Mouse (Mus musculus): ENCODE data around the gene Srpk2. TPM values are rescaled to one million over a fixed set of nuclear protein-coding genes. Genes with fewer than 3 reads are reported as not detected.
"Not testable (repeated sequence)": the region's sequence is repeated elsewhere in the genome, so short reads cannot be mapped to it uniquely, and the experiment has no call there.

Srpk2 gene
- total RNA-seq, 4 experiments from 2014 or later = 134 to 163 (median 150) TPM

- no peak for DNase-seq (ENCODE audit: low spot score in 2 of 2)
These were observed 116.2 kb downstream of the Srpk2 start for GRCm38 (mm10) chr5:23568188-23568587.

DNA sequence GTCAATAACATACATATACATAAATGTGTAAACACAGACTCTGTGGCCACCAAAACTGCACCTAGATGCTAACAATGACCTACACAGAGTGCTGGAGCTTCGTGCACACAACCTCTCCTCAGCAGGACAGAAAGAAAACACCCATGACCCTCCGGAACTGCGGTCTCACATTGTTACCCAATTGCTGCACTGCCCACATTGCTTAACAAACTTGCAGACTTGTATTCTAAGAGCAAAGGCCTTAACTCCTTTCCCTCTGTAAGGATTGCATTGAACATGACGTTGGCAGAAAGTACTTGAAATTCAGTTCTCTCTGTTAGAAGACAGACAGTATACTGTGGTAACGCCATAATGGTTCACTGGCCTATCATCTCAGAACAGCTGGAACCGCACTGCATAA is 118.0 kb downstream of the Srpk2 start:
- DNase-seq (ENCODE audit: low spot score in 2 of 2) = no peak

- no peak for DNase-seq (ENCODE audit: low spot score in 2 of 2)
These were observed 121.9 kb downstream of the Srpk2 start for GRCm38 (mm10) chr5:23562278-23563060.

- DNase-seq (ENCODE audit: low spot score in 2 of 2) = no peak
These were observed 123.2 kb downstream of the Srpk2 start for GRCm38 (mm10) chr5:23561227-23561626.

DNA sequence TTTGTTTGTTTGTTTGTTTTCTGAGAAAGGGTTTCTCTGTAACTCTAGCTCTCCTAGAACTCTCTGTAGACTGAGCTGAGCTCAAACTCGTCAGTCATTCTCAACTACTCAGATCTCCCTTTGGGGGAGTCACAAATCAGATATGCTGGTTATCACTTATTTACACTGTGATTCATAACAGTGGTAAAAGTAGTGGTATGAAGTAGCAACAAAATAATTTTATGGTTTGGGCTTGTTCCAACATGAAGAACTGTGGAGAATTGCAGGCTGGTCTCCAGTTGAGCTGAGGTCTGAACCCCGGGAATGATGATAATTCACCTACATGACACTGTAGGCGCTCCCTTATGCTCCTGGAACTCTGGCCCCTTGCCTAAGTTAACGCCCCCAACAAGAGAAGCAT is 124.2 kb downstream of the Srpk2 start:
- DNase-seq (ENCODE audit: low spot score in 2 of 2) = no peak

DNA sequence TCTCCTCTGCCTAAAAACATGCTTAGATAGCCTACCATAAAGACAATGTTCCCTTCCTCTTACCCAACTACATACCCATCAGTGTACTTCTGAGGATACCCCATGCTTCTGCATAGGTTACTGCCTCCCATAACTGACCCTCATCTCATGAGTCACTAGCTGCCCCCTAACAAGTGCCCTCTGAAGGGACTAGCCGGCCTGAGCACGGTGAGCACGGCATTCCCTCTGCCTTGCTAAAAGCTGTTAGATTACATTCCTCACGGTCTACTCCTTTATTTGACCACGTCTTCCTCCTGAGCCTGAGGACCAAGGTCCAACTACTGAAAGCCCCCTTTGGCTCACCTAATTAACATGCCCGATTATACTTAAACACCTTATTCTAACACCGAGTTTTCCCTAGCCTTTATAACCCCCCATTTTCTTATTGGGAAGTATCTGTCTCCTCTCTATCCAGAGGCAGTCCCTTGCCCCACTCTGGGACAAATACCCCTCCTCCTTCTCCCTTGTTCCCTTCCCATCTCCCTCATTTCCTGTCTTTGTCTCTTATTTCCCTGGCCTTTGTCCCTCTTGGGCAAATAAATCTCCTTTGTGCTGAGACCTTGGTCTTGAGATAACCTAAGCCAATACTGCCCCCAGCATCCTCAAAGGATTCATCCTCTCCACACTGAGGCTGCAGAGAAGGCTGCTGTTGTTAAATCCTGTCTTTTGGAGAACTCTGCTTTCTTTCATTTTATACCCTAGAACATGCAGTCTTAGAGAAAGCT is 128.2 kb downstream of the Srpk2 start:
- no peak for DNase-seq (ENCODE audit: low spot score in 2 of 2)

- not testable (repeated sequence) for DNase-seq (ENCODE audit: low spot score in 2 of 2)
These were observed 131.1 kb downstream of the Srpk2 start for GRCm38 (mm10) chr5:23553338-23553737.

DNA sequence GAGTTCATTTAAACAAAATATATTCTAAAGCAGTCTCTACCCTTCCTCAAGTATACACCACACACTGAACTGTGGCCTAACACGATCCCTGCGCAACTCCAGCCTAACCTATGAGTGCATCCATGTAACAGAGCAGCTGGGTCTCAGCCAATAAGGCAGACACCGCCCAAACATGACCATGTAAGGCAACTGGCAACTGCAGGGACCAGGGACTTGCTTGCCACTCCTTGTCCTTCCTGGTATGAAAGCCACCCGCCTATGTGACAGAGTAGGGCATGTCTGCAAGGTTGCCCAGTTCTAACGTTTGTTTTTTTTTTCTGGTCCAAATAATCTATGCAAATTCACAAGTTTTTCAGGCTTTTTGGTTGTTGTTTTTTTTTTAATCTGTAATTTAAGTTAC is 132.7 kb downstream of the Srpk2 start:
- no peak for DNase-seq (ENCODE audit: low spot score in 2 of 2)

DNA sequence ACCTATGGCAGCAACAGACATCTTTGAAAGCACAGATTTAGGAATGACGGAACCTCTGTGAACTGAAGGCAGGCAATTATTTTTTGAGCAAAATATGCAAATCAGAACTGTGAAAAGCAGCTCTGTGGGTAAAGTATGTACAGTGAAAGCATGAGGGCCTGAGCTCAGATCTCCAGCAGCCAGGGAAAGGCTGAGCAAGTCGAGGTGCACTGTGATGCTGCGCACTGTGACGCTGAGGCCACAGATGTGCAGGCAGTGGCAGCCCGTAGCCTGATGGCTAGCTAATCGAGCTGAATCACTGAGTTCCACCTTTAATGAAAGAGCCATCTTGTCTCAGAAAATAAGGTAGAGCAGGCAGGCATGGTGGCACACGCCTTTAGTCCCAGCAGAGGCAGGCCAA is 148.7 kb downstream of the Srpk2 start:
- DNase-seq (ENCODE audit: low spot score in 2 of 2) = no peak

GRCm38 (mm10) chr5:23531541-23532096 is 152.8 kb downstream of the Srpk2 start:
- DNase-seq (ENCODE audit: low spot score in 2 of 2) = no peak

- DNase-seq (ENCODE audit: low spot score in 2 of 2) = no peak
These were observed 153.3 kb downstream of the Srpk2 start for GRCm38 (mm10) chr5:23531100-23531499.

DNA sequence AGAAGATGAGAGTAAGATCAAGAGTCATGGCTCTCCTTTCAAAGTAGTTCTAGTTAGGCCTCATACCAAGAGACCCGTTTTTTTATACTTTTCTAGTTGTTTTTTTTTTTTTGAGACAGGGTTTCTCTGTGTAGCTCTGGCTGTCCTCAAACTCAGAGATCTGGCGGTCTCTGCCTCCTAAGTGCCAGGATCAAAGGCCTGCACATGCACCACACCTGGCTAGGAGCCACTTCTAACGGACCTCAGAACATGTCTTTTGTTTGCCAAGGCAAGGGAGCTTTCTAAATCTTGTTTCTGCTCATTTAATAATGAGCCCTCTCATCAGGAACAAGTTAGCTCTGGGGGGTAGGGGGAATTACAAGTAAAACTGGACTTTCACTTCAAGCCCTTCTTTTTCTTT is 159.8 kb downstream of the Srpk2 start:
- no peak for DNase-seq (ENCODE audit: low spot score in 2 of 2)

DNA sequence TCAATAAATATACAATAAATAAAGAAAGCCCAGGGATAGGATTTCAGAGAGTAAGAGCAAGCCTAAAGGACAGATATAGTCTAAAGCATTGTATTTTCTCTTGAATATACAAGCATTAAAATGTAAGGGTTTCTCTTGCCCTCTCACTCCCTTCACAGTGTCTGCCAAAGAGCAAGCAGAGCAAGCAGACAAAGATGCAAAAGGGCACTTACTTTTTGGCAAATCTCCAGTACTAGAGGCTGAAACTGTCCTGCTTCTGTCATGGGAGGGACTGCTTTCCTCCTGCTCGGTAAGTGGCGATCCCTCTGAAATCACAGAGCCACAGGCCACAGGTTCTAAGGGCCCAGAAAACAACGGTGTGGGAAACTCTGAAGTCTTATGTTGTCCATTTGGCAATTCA is 160.5 kb downstream of the Srpk2 start:
- no peak for DNase-seq (ENCODE audit: low spot score in 2 of 2)

- no peak for DNase-seq (ENCODE audit: low spot score in 2 of 2)
These were observed 162.8 kb downstream of the Srpk2 start for GRCm38 (mm10) chr5:23521645-23522044.

- no peak for DNase-seq (ENCODE audit: low spot score in 2 of 2)
These were observed 164.7 kb downstream of the Srpk2 start for GRCm38 (mm10) chr5:23519679-23520078.

DNA sequence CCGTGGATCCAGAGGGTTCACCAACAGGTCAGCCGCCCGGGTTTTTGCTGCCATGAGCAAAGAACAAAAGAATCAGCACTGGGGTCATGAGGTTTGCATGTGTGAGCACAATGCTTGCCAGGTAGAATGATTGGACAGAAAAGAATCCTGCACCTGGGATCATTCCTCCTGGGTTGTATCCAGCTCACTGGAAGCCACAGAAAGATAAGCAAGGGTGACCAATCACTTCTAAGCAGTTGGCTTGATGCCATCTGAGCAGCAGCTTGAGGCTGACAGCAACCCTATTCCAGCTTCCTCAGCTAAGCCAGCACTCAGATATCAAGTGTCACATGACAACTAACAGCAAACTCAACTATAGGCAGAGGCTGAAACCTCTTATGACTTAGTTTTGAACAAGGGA is 165.7 kb downstream of the Srpk2 start:
- DNase-seq (ENCODE audit: low spot score in 2 of 2) = no peak

DNA sequence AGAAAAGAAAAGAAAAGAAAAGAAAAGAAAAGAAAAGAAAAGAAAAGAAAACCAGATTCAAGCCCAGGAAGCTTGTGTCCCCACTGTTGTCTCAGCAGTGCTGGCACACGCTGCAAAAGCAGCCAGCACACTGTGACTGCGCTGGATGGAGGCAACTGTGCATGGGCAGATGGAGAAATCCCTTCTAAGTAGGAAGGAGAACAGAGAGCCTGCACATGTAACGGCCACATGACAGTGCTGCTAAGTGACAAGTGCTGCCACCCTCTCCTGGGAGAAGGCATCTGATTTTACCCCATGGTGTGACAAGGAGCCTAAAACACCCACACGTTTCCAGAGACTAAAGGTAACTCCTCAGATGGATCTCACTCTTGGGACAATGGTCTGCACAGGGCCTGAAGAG is 166.6 kb downstream of the Srpk2 start:
- DNase-seq (ENCODE audit: low spot score in 2 of 2) = peak; percentile 63 to 65

- DNase-seq (ENCODE audit: low spot score in 2 of 2) = no peak
These were observed 167.5 kb downstream of the Srpk2 start for GRCm38 (mm10) chr5:23516962-23517361.

GRCm38 (mm10) chr5:23515038-23515437 is 169.4 kb downstream of the Srpk2 start:
- no peak for DNase-seq (ENCODE audit: low spot score in 2 of 2)

DNA sequence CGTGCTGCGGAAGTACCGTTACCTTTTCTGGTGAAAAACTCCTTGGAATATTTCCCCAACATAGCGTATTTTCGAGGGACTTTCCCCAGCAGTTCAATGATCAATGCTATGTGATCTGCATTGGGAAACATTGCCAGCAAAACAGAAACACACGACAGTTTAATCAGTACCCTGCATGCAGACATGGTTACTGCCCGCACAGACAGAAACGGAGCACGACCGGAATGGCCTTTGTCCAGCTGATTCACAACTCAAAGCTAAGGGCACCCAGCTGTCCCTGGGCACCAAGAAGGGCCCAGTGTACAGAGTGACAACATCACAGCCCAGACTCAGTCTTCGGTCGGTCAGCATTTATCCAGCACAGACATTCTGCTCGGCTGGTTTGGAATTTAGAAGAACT is 170.9 kb downstream of the Srpk2 start:
- DNase-seq (ENCODE audit: low spot score in 2 of 2) = no peak

DNA sequence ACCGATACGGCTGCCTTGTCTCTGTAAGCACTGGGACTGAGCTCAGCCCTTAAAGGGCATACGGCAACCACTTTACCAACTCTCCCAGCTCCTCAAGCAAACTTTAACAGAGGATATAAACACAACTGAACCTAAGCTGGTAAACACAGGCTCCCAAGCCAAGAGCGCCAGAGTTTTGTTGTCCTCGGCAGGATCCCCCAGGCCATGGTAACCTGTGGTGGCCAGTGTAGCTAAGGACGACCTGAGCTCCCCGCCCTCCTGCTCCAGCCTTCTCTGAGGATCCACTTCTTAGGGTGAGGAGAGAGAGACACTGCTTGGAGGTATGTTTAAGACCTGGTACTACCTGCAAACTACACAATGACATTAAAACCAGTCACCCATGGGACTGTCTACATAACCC is 171.9 kb downstream of the Srpk2 start:
- no peak for DNase-seq (ENCODE audit: low spot score in 2 of 2)

DNA sequence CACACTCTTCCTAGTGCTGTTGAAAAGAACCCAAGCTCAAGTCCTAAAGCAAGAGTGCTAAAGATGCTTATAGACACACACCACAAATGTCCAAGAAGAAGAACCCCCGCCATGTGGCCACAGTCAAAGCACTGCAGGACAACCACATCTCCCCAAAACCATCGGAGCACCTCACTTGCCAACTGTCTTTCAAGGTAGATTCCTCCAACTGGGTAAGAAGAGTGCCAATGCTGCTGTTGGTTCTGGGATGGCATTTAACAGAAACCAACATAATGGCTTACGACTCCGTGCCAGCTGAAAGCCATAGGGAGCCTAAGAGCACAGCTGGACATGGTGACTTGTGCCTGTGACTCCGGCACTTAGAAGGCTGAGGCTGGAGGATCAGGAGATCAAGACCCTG is 173.0 kb downstream of the Srpk2 start:
- DNase-seq (ENCODE audit: low spot score in 2 of 2) = no peak

GRCm38 (mm10) chr5:23508630-23509029 is 175.8 kb downstream of the Srpk2 start:
- no peak for DNase-seq (ENCODE audit: low spot score in 2 of 2)
